Mouse (Mus musculus) neutrophil, adult 83 days (primary cell): Measurements from ENCODE around the gene Olfr715b. TPM values are rescaled to one million over a fixed set of nuclear protein-coding genes. Genes with fewer than 3 reads are reported as not detected.

ENCODE experiments used
- total RNA-seq, 2 experiments: library from RNA; stranded (reverse); gene quantifications; one replicate each; pipeline ENCODE4 v1.2.4; 2023

Gene Olfr715b
- total RNA-seq = not detected

GRCm38 (mm10) chr7:107110269-107110668 is at the start of gene Olfr715b:
Gene Olfr715b, minus strand, starts transcription at chr7:107110369.

GRCm38 (mm10) chr7:107138027-107138426 is 27.9 kb upstream of the Olfr715b start, which contains the start of gene Olfr716:
Gene Olfr716, plus strand, starts transcription at chr7:107138327.

GRCm38 (mm10) chr7:107130983-107131382 is 20.8 kb upstream of the Olfr715b start, which contains the start of gene Olfr715:
Gene Olfr715, minus strand, starts transcription at chr7:107131083.

GRCm38 (mm10) chr7:107092920-107093319 is 17.2 kb downstream of the Olfr715b start, which contains the start of gene Olfr17:
Gene Olfr17, plus strand, starts transcription at chr7:107093220.

GRCm38 (mm10) chr7:107070681-107071080 is 39.5 kb downstream of the Olfr715b start, which contains the start of gene Olfr714:
Gene Olfr714, plus strand, starts transcription at chr7:107070981.

Other genes with a start within 250 kb of the Olfr715b start
- not detected for gene Olfr704, start 247.2 kb downstream of the Olfr715b start, total RNA-seq
- not detected for gene Olfr705, start 233.5 kb downstream of the Olfr715b start, total RNA-seq
- gene Olfr706, start 222.2 kb downstream of the Olfr715b start, total RNA-seq = not detected
- gene Olfr707, start 209.1 kb downstream of the Olfr715b start, total RNA-seq = not detected
- not detected for gene Olfr1532-ps1, start 202.4 kb downstream of the Olfr715b start, total RNA-seq
- gene Olfr709-ps1, start 178.2 kb downstream of the Olfr715b start, total RNA-seq = under 1 TPM; 0.09 to 0.15 TPM
- gene Olfr710, start 162.1 kb downstream of the Olfr715b start, total RNA-seq = not detected
- gene Olfr6, start 146.4 kb downstream of the Olfr715b start, total RNA-seq = not detected
- gene Olfr711, start 134.9 kb downstream of the Olfr715b start, total RNA-seq = not detected
- not detected for gene Olfr2, start 104.3 kb downstream of the Olfr715b start, total RNA-seq
- gene Olfr713, start 79.2 kb downstream of the Olfr715b start, total RNA-seq = not detected
- not detected for gene Olfr714, start 39.4 kb downstream of the Olfr715b start, total RNA-seq
- not detected for gene Olfr17, start 17.1 kb downstream of the Olfr715b start, total RNA-seq
- not detected for gene Olfr715, start 20.7 kb upstream of the Olfr715b start, total RNA-seq
- gene Olfr716, start 28.0 kb upstream of the Olfr715b start, total RNA-seq = not detected
- not detected for gene Nlrp14, start 56.6 kb upstream of the Olfr715b start, total RNA-seq
- not detected for gene Rbmxl2, start 99.1 kb upstream of the Olfr715b start, total RNA-seq